Mouse (Mus musculus): ENCODE results near the gene Zfyve1. TPM values are rescaled to one million over a fixed set of nuclear protein-coding genes. Genes with fewer than 3 reads are reported as not detected.
A peak's percentile ranks its signal among the peaks of the same experiment; 100 is the strongest.

The Zfyve1 gene
- total RNA-seq, 2 experiments from 2014 or later: 20.0 to 20.1 TPM

GRCm38 (mm10) chr12:83580283-83580682 is 16.7 kb downstream of the Zfyve1 start:
- DNase-seq: no peak

DNA sequence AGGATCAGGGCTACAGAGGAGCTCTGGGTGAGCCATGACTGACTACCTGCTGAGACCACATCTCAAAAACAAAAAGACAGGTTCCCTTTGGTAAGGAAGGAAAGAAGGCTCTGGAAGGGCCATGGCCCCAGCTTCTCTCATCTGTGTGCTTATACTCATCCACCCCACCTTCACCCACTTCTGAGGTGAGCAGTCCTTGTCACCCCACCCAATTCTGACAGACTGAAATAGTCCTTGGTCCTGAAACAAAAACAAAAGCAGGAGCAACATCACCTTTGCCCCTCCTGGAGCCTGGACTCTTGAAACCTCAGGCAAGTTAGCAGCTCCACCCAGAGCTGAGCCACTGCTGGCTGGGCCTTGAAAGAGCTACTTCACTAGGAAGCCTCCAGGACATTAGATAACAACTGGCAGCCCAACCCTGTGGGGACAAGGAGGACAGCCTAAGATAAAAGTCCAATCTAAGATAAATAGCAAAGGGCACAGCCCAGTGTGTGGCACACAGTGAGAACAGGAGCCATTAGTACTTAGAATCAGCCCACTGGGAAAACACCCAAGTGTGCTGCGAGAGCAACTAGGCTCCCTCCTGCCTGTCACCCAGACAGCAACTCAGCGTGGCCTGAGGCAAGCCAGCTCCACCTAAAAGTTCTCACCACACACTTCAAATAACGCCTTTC is 18.0 kb downstream of the Zfyve1 start:
- no peak for DNase-seq

DNA sequence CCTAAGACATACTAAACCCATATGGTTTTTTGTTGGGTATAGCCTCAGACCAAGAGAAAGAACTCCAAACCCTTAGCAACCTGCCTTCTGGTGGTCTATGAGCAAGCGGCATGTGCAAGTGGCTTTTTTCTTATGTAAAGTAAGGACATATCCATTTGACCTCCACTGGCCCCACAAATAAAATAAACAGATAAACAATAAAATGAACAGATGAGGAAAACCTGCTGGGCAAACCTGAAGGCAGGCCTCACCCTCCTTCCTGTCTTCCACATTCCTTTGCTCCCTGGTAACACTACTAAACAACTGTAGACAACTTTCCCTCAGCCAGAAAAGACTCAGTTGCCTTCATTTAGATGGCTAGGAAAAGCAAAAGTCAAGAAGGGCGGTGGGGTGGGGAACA is 18.7 kb downstream of the Zfyve1 start:
- DNase-seq: no peak

- DNase-seq: no peak
These were observed 19.6 kb downstream of the Zfyve1 start for GRCm38 (mm10) chr12:83577445-83577844.

- no peak for DNase-seq
These were observed 24.3 kb downstream of the Zfyve1 start for GRCm38 (mm10) chr12:83572717-83573116.

DNA sequence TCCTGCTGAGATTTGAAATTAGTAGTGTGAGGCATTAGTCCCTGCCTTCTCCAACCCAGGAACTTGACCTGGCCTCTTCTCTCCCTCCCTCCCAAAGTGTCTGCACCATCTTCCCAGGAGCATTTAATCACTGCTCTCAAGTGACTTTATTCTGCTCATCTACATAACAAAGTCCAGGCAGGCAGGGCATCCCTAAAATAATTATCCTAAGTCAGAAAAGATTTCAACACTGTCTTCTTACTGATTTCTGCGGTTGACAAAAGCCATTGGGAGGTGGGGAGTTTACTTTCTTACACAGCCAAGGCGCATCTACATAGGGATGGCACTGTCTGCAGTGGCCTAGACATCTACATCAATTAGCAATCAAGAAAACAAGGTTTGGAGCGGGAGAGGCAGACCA is 27.2 kb downstream of the Zfyve1 start:
- DNase-seq: no peak

DNA sequence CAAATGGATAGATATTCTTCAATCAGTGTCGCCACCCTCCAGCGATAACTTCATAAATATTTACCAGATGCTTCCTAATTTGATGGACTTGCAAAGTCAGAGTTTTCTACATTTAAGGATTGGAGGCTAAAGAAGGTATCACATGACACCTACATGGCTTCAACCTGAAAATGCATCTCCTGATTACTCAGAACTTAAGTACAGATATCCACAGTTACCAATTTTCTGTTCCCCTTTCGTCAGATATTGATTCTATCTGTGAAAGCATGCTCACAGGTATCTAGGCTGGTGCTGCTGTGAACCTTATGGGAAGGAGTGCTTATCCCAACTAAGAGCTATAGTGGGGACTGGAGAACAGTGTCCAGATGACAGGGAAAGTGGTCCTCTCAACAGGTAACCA is 34.4 kb downstream of the Zfyve1 start:
- no peak for DNase-seq

DNA sequence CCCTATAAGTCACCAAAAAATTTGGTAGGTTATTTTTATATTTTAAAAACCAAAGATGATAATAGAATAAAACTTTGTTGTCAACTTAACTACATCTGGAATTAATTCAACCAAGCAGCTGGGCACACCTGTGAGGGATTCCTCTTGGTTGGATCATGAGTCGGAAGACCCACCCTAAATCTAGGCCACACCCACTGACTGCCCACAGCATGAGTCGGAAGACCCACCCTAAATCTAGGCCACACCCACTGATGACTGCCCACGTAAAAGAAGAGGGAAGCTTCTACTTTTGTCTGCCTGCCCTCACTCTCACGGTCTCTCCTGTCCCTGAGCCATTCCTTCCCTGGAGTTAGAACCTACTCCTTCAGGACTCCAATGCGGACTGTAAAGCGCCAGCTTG is 36.8 kb downstream of the Zfyve1 start:
- peak; percentile 14 for DNase-seq

GRCm38 (mm10) chr12:83558496-83558895 is 38.5 kb downstream of the Zfyve1 start:
- no peak for DNase-seq

DNA sequence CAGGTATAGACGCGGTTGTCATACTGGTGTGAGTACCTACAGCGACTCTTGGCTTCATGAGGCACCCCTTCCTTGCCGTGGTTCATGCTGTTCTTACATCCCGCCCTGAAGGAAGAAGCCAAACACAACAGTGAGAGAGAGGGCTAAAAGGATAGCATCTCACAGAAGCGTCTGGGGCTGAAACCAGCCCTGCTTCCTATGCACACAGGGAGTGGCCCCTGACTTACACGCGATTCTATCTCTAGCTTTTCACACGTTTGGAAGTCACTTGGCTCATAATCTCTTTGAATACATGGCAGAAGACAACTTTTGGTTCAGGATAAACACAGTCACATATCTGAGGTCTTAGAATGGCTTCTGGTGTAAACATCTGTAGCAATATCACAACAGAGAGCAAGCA is 41.4 kb downstream of the Zfyve1 start:
- no peak for DNase-seq

- DNase-seq: no peak
These were observed 43.2 kb downstream of the Zfyve1 start for GRCm38 (mm10) chr12:83553816-83554215.

- no peak for DNase-seq
These were observed 45.7 kb downstream of the Zfyve1 start for GRCm38 (mm10) chr12:83551305-83551704.

GRCm38 (mm10) chr12:83544791-83545190 is 52.2 kb downstream of the Zfyve1 start:
- no peak for DNase-seq

DNA sequence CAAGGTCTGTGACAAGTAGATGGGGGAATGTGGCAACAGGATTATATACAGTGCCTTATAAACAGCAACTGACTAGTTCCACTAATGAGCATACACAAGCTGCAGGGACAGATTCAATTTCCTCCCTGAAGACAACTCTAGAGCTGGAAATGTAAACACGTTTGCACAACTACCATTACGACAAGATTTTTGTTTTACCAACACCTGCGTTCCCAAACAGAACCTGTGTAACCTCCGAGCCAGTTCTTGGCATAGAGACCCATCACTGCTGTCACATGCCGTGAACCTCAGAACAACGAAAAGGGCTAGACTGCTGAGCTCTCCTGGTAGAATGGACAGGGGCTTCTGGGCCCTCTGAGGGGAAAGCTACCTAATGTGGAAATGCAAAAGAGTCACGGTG is 53.0 kb downstream of the Zfyve1 start:
- no peak for DNase-seq

- DNase-seq: no peak
These were observed 61.0 kb downstream of the Zfyve1 start for GRCm38 (mm10) chr12:83536039-83536438.

DNA sequence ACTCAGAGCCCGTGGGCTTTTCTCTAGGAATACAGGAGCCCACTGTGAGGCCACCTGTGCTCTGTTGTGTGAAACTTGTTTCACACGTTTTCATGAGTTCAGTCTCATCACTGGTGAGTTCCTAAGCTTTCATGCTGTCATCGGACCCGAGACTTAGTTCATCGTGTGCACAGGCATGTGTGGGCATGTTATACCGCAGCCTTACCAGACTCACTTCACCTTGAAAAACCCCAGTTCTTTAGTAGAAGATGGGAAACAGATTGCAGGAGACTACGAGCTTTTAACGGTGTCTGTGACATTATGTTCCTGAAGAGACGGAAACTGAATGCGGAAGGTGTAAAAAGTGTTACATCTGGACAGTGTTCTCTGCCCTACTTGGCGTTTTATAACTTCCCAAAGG is 61.6 kb downstream of the Zfyve1 start:
- no peak for DNase-seq

DNA sequence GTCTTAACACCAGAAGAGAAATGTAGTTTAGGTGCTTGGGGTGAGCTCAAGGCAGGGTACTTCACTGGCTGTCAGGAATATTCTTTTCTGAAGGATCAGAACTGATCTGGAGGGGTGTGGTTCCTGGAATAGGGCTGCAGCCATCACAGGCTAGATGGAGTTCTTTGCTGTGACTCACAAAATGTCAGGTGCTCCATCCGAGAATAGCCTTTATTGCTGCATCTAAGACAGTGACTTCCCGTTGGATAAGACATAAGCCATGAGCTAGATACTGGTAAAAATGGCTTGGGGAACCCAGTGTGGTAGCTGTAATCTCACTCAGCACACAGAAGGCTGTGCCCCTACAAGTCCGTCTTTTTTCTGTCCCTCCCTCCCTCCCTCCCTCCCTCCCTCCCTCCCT is 62.8 kb downstream of the Zfyve1 start:
- DNase-seq: no peak

- peak; percentile 53 for DNase-seq
These were observed 64.1 kb downstream of the Zfyve1 start for GRCm38 (mm10) chr12:83532966-83533365.

DNA sequence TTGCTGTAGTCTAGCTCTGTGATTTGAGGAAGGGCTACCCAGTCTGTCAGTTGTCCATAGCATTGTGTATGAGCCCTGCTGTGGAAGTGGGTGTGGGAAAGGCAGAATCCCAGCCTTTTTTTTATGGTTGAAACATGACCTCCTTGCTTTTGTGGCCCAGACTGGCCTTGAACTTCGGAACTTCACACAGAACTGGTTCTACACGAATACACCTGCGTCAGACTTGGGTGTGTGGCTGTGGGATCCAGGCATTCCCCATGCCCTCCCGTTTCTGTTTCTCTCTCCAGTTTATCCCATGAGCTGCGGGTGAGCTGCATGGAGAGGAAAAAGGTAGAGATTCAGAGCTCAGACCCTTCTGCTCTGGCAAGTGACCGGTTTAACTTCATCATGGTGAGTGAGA is 65.0 kb downstream of the Zfyve1 start:
- DNase-seq: no peak

GRCm38 (mm10) chr12:83528665-83529064 is 68.4 kb downstream of the Zfyve1 start:
- DNase-seq: no peak

GRCm38 (mm10) chr12:83527816-83528215 is 69.2 kb downstream of the Zfyve1 start:
- DNase-seq: no peak

GRCm38 (mm10) chr12:83525822-83526544 is 71.0 kb downstream of the Zfyve1 start:
- no peak for DNase-seq

GRCm38 (mm10) chr12:83524329-83524728 is 72.7 kb downstream of the Zfyve1 start:
- DNase-seq: no peak

GRCm38 (mm10) chr12:83523892-83524291 is 73.1 kb downstream of the Zfyve1 start:
- no peak for DNase-seq

Measured in heart, postnatal 4 days (tissue).